Mouse (Mus musculus) cerebellum, adult 18-20 months (tissue): ENCODE measurements at regions not wholly inside any gene's neighbourhood (a gene's known extent, or its start where the extent isn't known, plus 50 kb on each side); places are given as distances from the start of the nearest gene placed in this dataset.

Experiments used
- DNase-seq, 2 experiments: peaks; one replicate each; pipeline ENCODE4 v3.0.0; 2021

DNA sequence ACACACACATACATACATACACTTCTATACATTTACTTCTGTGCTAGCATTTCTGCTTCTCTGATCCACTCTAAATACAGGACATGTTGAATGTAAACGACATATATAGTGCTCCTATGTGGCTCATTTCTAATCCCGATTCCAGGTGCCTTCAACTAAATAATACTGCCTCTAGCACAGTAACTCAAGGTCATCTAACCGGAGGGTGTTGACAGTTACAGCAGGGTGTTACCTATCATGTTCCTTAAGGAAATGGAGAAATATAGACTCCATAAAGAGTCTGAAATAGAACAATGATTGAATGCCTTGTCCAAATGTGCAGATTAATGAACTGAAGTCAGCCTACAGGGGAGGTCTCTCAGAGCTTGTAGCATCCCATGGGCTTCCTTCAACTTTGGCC, 307.3 kb upstream of the Apob start:
- DNase-seq = no peak

DNA sequence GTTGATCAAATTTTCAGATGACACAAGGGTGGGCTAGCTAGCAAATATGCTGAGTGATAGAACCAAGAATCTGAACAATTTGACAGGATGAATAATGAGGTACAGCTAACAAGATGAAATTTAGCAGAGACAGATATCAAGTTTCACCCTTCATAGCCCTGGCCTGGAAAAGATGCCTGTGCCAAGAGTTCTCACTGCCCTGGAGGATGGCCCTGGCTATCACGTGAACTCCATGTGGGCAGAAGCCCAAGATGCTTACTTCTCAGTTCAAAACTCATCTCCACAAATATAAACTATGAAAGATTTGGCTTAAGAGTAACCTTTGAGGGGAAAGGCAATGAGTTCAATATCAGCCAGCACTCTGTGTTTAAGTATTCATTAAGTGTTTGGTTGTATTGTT, 306.9 kb upstream of the Apob start:
- no peak for DNase-seq

- no peak for DNase-seq
These were observed 285.5 kb upstream of the Apob start for GRCm38 (mm10) chr12:7691996-7692395.

DNA sequence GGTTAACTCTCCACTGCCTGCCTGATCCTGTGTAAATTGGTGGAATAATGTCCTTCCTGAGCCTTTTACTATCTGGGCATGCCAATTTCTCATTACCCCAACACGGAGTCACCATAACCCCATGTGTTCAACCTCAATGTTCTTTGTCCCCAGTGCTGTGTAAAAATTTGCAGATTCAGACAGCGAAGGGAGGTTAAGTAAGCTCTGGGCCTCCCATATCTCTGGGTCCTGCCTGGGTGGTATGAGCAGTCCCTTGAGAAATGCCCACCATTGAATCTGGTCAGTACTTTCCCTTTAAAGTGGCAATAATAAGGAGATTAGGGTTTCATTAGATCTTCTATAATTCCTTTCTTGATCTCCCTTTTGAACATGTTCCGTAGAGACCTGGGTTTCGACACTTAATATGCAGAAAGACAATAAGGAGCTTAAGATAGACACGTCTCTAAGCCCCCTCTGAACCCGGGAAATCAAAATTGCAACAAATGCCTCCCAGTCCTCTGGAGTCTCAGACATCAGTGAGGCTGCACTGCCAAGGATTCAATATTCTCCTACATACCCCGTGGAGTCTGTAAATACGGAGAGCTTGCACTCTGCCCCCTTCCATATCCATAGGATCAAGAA, 279.0 kb upstream of the Apob start:
- DNase-seq = no peak

DNA sequence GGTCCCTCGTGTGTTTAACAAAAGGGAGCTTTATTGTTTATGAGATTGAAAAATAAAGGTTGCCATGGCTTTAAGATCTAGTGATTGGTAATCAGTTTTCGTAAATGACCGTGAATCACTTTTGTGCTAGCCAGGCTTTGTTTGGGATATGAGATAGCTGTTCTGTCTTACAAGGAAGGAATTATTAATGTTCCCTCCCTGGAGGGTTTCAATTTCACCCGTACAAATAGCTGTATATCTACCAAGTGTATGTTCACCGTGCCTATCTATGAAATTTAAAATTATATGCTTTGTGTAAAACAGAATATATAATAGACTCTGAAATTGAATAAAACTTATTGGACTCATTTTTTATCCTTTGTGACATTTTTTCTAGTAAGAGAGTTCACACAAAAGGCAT, 268.3 kb upstream of the Apob start:
- no peak for DNase-seq

DNA sequence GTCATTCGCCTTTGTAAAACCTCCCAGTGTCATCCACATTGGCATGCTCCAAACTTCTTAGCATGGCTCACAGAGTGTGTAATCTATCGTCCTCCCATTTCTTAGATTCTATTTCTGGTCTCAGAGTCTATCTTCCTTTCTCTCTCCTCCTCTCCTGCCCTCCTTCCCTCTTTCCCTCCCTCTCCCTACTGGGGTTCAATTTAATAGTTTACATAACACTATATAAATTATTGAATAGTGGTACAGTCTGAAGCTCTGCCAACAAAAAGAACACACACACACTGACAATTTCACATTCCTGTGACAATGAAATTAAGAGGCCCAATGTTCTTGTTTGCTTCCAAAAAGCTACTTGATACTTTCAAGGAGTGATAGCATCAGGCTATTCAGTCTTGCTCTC, 267.6 kb upstream of the Apob start:
- no peak for DNase-seq

DNA sequence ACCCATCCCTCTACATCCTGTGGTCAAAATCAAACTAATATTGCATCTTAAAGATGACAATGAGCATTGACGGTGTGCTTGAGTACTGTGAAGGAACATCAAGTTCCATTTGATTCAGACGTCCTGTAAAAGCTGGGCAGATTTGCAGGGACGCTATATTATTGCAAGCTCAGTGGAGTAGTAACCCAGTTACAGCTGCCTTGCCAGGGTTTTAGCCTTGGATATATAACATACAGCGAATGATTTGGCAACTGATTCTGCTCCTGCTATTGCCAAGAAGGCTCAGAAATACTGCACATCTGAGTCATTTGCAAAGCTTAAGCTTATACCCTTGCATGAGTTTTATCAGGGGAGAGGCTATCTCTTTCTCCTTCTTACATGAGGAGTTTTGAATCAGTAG, 262.4 kb upstream of the Apob start:
- DNase-seq = no peak

DNA sequence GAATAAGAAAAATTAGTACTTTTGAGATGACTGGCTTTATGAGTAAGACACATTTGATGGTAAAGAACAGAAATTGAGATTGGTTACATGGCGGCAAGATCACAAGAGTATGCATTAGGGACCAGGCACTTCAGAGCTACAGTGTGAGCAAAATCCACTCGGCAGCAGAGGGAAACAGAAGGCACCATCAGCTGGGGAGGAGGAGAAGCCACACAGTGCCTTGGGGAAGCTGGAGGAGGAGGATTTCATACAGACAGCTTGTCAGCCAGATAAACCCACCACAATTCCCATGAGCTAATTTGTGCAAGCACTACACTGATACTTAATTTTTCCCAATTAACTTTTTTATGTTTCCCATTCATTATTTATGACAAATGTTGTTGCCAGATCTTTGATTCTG, 258.9 kb upstream of the Apob start:
- DNase-seq = no peak

DNA sequence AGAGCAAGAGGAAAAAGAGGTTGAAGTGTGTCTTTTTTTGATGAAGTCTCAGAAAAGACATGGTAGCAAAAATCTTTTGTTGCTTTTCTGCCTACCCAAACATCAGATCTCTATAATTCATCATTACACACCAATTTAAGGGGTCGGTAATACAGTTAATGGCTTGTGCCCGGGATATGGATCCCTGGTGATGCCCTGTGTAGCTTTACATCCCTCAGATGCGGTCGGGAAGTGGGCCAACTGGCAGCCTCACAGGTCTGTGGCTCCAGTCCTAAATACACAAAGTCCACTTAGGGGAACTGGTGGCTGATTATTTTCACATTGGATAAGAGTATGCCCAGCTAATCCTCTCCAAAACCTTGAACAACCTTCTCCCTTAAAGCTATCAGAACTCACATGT, 258.4 kb upstream of the Apob start:
- DNase-seq = no peak

DNA sequence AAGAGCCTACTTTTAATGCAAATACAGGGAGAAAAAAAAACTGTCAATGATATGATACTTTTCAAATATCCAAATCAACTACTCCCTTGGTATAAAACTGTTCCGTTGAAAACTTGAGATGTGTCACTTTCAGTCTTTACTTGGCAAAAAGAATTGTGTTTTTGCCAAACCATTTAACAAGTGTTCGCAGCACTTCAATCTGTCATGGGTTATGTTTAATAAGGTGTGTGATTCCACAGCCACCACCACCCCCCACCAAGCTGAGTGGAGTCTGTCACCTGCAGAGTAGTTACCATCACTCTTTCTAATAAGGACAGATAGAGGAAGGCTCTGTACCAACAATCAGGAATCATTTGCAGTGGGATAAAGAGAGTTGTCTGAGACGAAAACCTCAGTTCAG, 252.5 kb upstream of the Apob start:
- DNase-seq = no peak

- DNase-seq = no peak
These were observed 239.4 kb upstream of the Apob start for GRCm38 (mm10) chr12:7738020-7738419.

DNA sequence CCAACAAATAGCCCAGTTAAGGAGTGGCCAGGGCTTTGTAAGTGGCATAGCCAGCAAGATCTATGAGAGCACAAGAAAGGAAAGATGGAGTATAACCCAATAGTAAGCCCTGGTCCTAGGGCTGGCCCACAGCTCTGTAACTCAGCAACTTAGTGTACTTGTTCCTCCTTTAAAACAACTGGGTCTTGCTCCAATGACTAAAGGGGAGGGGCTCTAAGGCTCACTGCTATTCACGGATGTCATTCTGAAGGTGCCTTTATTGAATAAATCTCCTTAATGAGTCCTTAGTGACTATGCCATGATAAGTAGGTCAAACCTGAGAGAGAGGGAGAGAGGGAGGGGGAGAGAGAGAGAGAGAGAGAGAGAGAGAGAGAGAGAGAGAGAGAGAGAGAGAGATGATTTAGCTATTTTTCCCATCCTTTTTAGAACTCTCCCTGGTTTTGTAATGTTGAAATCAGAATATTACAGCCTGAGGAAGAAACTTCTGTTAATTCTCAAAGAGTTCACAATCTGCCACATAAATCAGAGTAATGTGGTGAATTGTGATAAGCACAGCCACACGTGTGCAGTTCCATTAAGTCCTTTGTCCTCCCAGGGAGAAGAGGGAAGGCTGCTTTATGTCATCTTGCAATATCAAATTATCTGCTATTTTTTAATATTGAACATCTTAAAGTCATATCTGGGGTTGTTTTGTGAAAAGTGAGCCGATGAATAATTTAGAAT, 238.7 kb upstream of the Apob start:
- no peak for DNase-seq

DNA sequence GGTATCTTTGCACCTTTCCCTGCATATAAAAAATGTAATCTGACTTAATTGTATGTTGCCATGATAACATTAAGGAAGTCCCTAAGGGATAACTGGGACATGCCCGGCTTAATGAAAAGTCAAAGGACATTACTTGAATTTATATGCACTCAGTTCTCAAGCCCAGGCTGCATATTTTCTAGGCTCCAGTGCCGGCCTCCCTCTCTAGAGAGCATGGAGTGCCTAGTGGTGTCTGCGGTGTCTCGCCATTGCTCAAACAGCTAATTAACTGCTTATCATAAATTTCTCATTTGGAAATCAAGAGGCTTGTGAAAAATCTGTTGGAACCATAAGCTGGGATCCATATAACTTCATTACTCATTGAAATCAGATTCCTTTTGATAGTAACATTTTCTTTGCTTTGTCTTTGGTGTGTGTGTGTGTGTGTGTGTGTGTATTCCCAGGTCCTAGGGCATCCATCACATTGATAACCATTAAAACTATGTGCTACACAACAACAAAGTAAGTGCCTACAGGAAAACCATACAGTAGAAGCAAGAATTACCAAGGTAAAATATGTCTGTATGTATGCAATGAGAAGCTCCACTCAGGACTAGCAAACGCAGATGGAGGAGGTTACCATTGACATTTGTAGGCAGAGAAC, 238.0 kb upstream of the Apob start:
- DNase-seq = no peak

GRCm38 (mm10) chr12:7746708-7747107, 230.7 kb upstream of the Apob start:
- no peak for DNase-seq

GRCm38 (mm10) chr12:7749319-7750238, 227.9 kb upstream of the Apob start:
- DNase-seq = no peak

GRCm38 (mm10) chr12:7754861-7755260, 222.6 kb upstream of the Apob start:
- no peak for DNase-seq

- DNase-seq = no peak
These were observed 212.4 kb upstream of the Apob start for GRCm38 (mm10) chr12:7764795-7765697.

- DNase-seq = no peak
These were observed 203.3 kb upstream of the Apob start for GRCm38 (mm10) chr12:7774127-7774526.

DNA sequence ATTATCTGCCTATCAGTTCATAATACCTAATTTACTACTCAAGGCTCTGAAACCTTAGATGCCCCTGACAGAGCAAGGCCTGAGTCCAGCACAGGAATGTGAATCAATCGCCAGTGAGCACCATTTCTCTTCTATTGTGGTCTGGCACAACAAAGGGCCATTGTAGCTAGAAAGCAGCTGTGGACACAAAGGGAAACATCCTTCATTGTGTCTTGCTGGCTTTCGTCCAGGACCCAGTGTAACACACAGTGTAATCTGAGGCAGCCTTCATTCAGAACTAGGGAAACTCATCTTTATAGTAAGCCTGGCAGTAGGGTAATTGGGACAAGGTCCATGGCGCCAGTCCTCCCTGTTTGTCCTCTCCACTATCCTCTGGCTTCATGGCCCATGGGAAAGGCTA, 201.1 kb upstream of the Apob start:
- DNase-seq = peak; percentile 9 to 12

GRCm38 (mm10) chr12:7777220-7778055, 200.0 kb upstream of the Apob start:
- DNase-seq = peak; percentile 21 to 35

DNA sequence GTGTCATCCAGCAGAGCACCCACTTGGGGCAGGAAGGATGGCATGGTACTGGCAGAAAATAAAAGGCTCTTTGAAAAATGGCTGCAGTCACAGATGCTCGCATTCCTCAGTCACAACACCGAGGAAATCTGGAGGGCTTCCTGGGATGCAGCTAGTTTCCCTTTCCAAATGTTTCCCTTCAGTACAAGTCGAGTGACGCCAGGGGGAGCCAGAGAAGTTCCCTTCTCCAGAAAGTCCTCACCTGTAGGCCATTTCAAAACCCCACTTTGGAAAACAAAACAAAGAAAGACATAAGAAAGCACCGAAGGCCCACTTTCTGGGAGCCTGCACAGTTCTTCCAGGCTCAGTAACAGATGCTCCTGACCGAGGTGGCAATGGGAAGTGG, 199.4 kb upstream of the Apob start:
- no peak for DNase-seq
